Mouse (Mus musculus): Measurements from ENCODE around the gene Gm49486. TPM values are rescaled to one million over a fixed set of nuclear protein-coding genes. Genes with fewer than 3 reads are reported as not detected.

The Gm49486 gene
- total RNA-seq, 1 experiment from 2014 or later = 0.22 TPM

DNA sequence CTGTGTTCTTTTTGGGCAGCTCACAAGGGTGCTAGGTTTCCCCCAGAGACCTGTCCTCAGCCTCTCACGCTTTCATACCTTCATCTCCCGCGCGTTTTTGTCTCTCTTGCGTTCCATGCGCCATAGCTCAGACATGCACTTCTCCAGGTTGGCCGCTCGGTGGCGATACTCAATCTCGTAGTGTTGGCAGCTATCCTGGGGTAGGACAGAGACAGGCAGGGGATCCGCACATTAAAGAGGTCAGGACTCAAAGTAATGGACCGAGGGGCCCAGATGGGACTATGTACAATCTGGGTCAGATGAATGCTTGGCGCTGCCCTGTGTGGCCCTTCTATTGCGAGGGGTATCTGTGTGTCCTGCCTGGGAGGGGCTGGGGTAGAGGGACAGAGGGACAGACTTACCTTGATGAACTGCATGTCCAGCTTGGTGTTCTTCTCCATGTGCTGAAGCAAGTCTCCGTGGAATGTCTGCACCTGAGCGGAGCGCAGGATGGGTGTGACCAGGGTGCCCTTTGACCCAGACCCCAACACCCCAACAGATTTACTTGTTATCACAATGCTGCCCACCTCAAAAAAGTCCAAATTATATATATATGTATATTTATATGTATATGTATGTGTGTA is 42.0 kb downstream of the Gm49486 start:
- DNase-seq = peak; percentile 76

- DNase-seq = no peak
Observed at GRCm38 (mm10) chr15:79273020-79273419, 43.8 kb downstream of the Gm49486 start.

GRCm38 (mm10) chr15:79277728-79278127 is 48.5 kb downstream of the Gm49486 start:
- DNase-seq = no peak

- DNase-seq = peak; percentile 46
Observed at GRCm38 (mm10) chr15:79280209-79280608, 51.0 kb downstream of the Gm49486 start.

- DNase-seq = no peak
Observed at GRCm38 (mm10) chr15:79280850-79281249, 51.7 kb downstream of the Gm49486 start.

- DNase-seq = no peak
Observed at GRCm38 (mm10) chr15:79281389-79281788, 52.2 kb downstream of the Gm49486 start.

GRCm38 (mm10) chr15:79282434-79282833 is 53.2 kb downstream of the Gm49486 start:
- DNase-seq = no peak

DNA sequence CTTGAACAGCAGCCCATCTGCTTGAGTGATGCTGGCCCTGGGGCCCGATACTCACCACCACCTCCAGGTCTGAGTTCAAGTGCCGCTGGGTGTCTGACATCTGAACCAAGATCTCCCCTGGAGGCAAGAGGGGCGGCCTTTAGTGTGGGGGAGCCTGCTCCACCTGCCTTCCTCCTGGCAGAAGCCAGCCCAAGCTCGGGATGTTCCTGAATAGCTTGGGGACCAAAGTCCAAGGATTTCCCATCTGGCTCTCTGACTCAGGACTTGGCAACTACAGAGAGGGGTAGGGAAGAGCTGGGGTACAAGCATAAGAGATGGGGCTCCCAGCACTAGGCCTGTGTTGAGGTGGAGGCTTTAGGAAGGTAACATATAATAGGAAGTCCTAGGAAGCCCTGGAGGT is 54.2 kb downstream of the Gm49486 start:
- no peak for DNase-seq

DNA sequence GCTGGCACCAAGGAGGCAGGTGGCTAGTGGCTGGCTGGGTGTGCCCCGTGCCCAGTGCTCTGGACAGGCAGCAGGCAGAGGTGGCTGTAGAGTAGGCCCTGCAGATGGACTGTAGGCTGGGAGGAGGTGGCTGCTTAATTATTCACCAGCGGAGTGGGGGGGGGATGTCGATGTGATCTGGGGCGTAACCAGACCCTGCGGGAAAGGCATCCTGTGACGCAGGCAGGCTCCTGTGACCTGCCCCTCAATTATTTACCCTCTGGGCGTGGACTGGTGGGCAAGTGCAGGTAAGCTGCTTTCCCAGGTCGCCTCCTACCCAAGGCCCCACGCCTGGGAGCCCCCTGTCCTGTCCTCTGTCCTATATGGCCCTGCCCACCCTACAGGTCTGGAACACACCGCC is 56.2 kb downstream of the Gm49486 start, which contains the start of gene Baiap2l2:
Gene Baiap2l2 (minus strand): TSS at position 139 of the 400 bp plus-strand sequence.
- no peak for DNase-seq

GRCm38 (mm10) chr15:79286141-79286540 is 57.0 kb downstream of the Gm49486 start:
- DNase-seq = no peak

- DNase-seq = no peak
Observed at GRCm38 (mm10) chr15:79287091-79287490, 57.9 kb downstream of the Gm49486 start.

GRCm38 (mm10) chr15:79288387-79288786 is 59.2 kb downstream of the Gm49486 start:
- DNase-seq = no peak

DNA sequence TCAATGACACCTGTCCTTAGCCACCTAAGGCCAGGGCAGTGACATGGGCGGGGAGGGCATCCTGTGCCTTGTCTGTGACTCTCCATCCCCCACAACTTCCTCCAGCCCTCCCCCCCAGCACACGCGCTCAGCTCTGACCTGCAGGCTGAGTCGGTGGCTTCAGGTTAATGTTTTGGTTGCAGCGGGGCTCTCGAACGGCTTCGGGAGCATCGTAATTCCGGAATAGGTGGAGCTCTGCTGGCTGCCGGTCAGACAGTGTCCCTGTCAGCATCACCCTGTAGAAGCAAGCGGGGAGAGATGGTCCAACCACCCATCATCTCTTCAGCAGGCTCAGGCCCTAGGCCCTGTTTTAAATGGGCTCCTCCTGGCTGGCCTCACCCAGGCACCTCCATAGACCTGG is 60.2 kb downstream of the Gm49486 start:
- DNase-seq = no peak

GRCm38 (mm10) chr15:79290340-79290739 is 61.1 kb downstream of the Gm49486 start:
- DNase-seq = no peak

DNA sequence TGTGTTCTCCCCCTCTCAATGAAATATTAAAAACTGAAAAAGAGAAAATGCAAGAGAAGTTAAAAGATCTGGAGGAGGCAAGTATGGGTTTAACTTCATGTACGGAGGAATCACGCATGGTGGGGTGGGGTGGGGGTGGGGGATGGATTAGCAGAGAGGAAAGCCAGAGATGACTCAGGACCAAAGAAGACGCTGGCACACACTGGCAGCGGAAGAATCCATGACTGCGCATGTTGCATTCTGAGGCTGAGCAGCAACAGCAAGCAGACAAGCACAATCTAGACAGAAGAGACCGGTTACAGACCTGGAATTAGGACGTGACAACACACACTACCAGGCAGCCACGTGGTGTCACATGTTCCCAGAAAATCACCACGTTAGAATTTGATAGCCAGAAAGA is 63.6 kb downstream of the Gm49486 start:
- DNase-seq = no peak

GRCm38 (mm10) chr15:79298553-79298952 is 69.4 kb downstream of the Gm49486 start:
- DNase-seq = no peak

- no peak for DNase-seq
Observed at GRCm38 (mm10) chr15:79299563-79300155, 70.5 kb downstream of the Gm49486 start.

DNA sequence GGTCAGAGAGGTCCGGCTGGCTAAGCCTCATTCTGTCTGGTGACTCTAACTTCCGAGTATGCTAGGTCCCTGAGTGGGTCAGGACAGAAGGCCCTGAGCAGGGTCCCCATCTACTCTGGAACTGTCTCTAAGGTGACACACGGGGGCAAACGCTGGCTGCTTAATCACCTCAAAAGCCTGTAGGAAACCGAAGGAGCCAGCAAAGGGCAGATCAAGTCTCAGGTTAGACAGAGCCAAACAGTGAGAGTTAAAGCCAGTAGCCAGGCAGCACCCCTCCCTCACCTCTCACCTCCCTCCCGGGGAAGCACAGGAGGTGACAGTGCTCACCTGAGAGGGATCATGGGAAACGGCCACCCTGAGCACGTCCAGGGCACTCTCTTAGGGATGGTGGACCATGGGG is 74.5 kb downstream of the Gm49486 start:
- no peak for DNase-seq

DNA sequence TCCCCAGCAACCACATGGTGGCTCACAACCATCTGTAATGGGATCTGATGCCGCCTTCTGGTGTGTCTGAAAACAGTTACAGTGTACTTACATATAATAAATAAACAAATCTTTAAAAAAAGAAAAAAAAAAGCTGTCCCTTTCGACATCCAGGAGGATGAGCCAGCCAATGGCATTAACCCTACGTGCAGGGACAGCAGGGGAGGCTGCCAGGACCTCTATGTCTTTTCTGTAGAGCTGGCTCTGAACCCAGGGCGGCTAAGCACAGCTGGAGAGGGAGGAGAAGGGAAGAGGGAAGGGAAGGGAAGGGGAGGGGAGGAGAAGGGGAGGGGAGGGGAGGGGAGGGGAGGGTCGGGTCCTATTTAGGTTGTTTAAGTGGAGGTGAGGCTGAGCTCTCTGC is 75.6 kb downstream of the Gm49486 start:
- DNase-seq = no peak

DNA sequence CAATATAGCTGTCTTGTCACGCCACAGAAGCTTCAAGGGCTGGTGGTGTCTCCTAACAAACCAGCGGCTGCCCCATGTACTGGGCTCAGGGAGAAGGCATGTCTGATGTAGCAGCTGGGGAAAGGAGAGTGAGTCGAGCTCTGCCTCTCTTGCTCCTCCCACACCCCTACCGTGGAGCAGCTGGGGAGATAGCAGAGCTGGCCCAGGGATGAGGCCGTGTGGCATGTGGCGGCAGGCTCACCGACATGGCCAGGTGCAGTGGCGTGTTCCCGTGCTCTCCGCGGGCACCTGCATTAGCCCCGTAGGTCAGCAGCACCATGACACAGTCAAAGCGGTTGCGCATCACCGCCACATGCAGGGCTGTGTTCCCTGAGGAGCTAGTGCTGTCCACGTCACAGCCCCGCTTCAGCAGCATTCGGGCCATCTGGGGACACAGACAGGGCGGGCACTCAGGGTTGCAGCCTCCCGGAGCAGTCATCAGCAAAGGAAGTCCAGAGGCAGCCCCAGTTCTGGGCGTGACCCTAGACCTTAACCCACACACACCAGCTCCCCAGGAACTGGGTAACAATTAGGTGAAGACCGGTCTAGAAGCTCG is 76.9 kb downstream of the Gm49486 start:
- DNase-seq = no peak

All from adrenal gland, postnatal 14 days (tissue).